Mouse (Mus musculus) liver, embryonic 14 days (tissue): ENCODE measurements around the gene Gm3739. TPM values are rescaled to one million over a fixed set of nuclear protein-coding genes. Genes with fewer than 3 reads are reported as not detected.

Source experiments
- polyA plus RNA-seq: library from polyadenylated mRNA; depleted of rRNA; stranded (reverse); fragments of >200 nt; gene quantifications from 2 replicates; pipeline ENCODE4 v1.2.3, GENCODE M21; 2012; rRNA removed

Gm3739 gene
- polyA plus RNA-seq = 0.02 and 0.05 TPM in 2 replicates

GRCm38 (mm10) chr14:7314661-7315060 lies at the start of gene Gm3739:
Gene Gm3739 (minus strand): TSS chr14:7315049.

GRCm38 (mm10) chr14:7332295-7332694 lies 17.4 kb upstream of the Gm3739 start, which contains the start of gene Gm5797:
Gene Gm5797 (minus strand): TSS chr14:7332395.

GRCm38 (mm10) chr14:7264614-7265013 lies 50.2 kb downstream of the Gm3739 start, which contains the start of gene Gm3727:
Gene Gm3727 (minus strand): TSS chr14:7264714.

Other genes with a start within 250 kb of the Gm3739 start
- gene Gm3696, start 214.4 kb downstream of the Gm3739 start, polyA plus RNA-seq = 0.02 and 0.09 TPM in 2 replicates
- gene Gm6676, start 189.6 kb downstream of the Gm3739 start, polyA plus RNA-seq = not detected in 2 replicates
- 0.10 and 0.15 TPM in 2 replicates for gene Gm3512, start 140.5 kb downstream of the Gm3739 start, polyA plus RNA-seq
- gene Gm16434, start 120.5 kb downstream of the Gm3739 start, polyA plus RNA-seq = not detected in 2 replicates
- gene Gm3727, start 50.3 kb downstream of the Gm3739 start, polyA plus RNA-seq = not detected in 2 replicates
- not detected in 2 replicates for gene Gm5797, start 17.3 kb upstream of the Gm3739 start, polyA plus RNA-seq
- not detected in 2 replicates for gene Gm8374, start 50.1 kb upstream of the Gm3739 start, polyA plus RNA-seq
- not detected in 2 replicates for gene Gm3755, start 135.9 kb upstream of the Gm3739 start, polyA plus RNA-seq
- 0.03 TPM in 1 of 2 replicates, not detected in the other for gene Gm3752, start 168.7 kb upstream of the Gm3739 start, polyA plus RNA-seq